Mouse (Mus musculus): ENCODE data around the gene Zfp511.

Gene Zfp511

DNA sequence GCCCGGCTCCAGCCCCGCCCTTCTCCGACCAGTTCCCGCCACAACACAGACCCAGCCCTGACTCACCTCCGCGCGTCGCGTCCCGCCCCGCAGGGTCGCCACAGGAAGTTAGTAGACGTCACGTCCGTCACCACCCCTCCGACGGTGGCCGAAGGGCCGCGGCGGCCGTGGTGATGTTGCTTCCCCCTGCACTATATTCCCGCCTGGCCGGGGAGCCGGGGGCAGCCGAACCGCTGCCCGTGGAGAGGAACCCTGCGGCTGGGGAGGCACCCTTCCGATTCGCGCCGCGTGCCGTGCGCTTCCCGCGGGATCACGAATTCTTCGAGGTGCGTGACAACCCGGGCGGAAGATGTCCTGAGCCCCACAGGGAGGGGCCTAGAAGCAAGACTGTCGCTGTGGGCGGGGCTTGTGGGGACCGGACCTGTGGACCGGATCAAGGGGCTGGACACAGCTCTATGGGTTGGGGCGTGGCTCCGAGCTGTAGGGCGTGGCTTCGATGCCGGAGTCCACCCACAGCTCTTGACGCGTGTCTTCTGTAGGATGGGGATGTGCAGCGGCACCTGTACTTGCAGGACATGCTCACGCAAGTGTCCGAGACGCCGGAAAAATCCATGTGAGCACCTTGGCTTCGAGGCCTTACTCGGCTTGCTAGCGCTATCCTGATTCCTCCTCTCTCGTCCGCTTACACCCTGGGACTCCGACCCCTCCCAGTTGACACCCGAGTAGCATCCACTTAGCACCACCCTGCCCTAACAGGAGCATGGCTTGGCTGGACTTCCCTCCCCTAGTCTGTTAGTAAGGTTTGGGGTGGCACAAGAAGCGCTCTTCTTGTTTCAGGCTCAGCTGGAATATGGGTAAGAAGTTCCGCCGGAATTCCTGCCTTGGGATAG lies at the start of gene Zfp511, which contains the start of gene Tubgcp2:
Gene Zfp511 (plus strand): TSS at position 111 of the 890 bp plus-strand sequence.
Gene Tubgcp2 (minus strand): TSS at position 389 of the 890 bp plus-strand sequence.
- DNase-seq (ENCODE audit: low spot score): peak; percentile 98

DNA sequence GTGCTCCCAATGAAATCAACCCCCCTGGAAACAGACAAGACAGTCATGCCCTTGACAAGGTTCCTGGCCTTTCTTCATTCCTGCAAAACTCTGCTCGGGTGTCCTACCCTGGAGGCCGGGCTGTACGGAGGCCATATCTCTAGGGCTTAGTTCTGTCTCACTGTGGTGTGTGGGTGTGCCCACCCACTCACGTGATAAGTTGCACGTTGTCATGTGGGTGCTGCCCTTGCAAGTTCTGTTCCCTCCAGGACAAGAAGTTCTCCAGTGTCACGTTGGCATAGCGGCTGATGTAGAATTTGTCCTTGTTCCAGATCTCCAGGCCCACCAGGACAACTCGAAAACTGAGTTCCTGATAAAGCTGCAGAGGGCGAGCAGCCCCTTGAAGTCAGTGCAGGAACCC lies 47.9 kb upstream of the Zfp511 start:
- DNase-seq (ENCODE audit: low spot score): no peak

DNA sequence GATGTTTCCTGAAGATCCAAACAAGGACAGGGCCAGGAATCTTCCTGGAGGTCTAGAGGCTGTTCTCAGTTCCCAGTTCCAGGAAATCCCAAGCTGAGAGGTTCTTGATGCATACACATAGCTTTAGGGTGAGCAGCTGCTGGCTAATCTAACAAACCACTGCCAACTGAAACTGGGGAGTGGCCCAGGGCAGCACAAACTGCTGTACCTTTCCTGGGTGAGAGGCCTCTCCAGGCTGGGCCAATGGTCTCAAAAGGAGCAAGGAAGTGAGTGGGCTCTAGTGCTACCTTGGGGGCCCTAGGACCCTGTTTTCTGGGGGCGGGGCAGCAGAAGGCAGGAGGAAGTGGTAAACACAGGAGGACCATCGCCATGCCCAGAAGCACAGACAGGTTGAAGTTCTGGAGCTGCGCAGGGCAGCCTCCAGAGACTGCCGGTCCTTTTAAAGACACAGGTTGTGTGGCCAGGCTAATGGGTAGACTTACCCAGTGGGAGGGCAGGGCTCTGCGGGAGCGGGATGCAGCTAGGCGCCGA lies 45.3 kb upstream of the Zfp511 start:
- no peak for DNase-seq (ENCODE audit: low spot score)

- peak; percentile 52 for DNase-seq (ENCODE audit: low spot score)
These were observed 43.8 kb upstream of the Zfp511 start, which contains the start of gene Adam8 for GRCm38 (mm10) chr7:139992406-139992805. Adam8 (minus strand) TSS chr7:139992562.

DNA sequence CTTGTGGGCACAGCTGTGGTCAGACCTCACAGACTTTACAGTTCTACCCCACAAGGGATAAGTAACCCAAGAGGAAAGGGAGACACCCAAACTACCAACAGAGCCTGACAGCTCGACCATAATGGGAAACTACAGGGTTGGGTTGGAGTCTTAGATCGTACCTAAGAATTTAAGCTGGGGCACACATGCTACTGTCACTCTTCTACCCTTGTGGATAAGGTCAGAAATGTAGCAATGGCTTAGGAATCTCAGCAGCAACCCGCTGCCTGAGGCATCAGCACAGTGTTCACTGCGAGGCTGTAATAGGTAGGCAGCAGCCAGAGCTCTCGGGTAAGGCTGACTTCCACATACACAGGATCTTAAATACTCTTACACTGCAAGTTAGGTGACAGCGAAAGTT lies 42.7 kb upstream of the Zfp511 start:
- DNase-seq (ENCODE audit: low spot score): no peak

- DNase-seq (ENCODE audit: low spot score): no peak
These were observed 42.0 kb upstream of the Zfp511 start for GRCm38 (mm10) chr7:139994202-139994601.

DNA sequence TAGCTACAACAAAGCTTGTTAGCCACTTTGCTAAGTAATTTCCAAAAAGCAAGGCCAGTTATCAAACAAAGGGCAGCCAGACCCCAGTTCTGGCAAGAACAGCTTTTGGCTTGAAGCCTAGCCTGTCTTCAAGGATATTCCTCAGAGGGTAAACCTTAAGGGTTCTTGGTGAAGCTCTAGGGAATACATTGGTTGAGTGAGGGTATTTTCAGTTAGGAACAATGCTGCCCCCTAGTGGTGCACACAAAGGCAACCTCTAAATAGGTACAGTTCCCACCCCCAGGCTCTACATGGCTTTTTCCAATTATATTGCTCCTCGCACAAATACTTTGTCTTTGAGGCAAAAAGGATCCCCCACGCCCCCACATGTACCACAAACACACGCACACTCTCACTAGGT lies 41.5 kb upstream of the Zfp511 start:
- peak; percentile 69 for DNase-seq (ENCODE audit: low spot score)

DNA sequence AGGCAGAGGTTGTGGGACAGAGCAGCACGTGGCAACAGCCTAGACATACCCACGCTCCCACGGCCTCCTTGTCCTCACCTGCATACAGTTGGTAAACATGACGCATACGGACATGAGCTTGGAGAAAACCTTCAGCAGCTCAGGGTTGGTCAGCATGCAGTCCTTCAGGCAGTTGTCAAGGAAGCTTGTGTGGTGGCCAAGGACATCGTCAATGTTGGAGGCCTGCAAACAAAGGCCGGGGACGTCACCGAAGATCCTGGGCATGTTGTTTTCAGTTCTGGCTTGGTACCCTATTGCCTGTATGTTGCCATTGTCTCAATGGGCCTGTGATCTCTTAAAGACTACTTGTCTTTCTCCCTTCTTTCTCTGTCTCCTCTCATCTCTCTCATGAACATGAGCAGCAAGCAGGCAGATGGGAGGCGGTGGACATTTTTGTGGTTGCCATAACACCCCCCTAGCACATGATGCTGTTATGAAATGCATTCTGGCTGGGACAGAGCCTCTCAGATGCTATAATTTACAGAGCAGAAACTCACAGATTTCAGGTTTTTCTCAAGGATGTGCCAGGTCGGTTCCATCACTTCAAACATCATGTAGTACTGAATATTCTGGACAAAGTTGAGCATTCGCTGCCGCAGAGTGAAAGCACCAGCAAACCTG lies 37.4 kb upstream of the Zfp511 start:
- DNase-seq (ENCODE audit: low spot score): no peak

- no peak for DNase-seq (ENCODE audit: low spot score)
These were observed 35.0 kb upstream of the Zfp511 start for GRCm38 (mm10) chr7:140001086-140001740.

DNA sequence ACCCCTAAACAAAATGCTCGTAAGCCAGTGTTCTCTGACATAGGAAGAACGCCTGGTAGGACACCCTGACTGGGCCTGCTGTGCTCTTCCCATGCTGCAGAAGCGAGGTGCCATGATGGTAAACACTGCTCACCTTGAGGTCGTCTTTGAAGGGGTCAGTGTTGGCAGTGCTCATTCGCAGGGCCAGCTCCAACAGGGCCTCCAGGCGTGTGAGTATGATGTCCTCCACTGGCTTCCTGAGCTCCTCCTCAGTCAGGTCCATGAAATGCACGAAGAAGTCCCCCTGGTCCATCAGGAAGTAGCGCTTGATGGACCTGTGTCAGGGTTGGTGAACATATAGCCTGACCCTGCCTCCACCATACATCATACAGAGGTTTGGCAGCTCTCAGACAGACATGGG lies 31.5 kb upstream of the Zfp511 start:
- DNase-seq (ENCODE audit: low spot score): no peak

- DNase-seq (ENCODE audit: low spot score): no peak
These were observed 29.2 kb upstream of the Zfp511 start for GRCm38 (mm10) chr7:140006861-140007611.

- no peak for DNase-seq (ENCODE audit: low spot score)
These were observed 28.4 kb upstream of the Zfp511 start for GRCm38 (mm10) chr7:140007781-140008180.

- DNase-seq (ENCODE audit: low spot score): no peak
These were observed 24.9 kb upstream of the Zfp511 start for GRCm38 (mm10) chr7:140011336-140011735.

DNA sequence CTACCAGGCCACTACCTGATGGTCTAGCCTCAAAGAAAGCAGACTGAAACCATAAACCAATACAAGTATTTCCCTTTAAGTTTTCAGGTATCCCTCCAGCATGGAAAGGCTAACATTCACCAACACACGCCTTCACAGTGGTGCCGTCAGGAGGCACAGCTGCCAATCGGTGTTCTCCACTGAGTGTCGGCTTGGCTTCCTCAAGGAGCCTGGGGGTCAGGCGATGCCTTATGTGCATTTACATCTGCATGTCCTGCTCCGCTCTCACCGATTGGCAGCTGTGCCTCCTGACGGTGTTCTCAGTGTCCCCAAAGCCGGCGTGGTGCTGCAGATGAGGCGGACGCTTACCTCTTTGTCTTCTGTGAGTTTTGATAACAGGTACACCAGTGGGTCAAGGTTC lies 4.4 kb upstream of the Zfp511 start:
- no peak for DNase-seq (ENCODE audit: low spot score)

- DNase-seq (ENCODE audit: low spot score): no peak
These were observed 3.8 kb upstream of the Zfp511 start for GRCm38 (mm10) chr7:140032366-140032765.

DNA sequence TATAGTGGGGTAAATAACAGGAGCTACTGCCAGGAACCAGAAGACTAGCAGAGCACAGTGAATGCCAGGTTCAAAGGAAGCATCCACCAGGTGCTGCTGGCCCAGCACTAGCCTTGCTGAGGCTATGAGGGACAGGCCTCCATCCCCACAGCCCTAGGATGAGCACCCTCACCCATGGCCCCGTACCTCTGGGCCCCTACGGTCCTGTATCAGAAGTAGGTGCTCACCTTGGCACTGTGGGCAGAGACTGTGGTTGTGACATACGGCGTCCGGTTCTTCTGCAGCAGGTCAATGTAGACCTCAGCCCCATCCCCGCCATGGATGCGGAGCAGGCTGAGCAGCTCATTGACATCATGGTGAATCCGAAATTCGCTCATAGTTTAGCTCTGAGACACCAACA lies 2.8 kb upstream of the Zfp511 start:
- DNase-seq (ENCODE audit: low spot score): no peak

DNA sequence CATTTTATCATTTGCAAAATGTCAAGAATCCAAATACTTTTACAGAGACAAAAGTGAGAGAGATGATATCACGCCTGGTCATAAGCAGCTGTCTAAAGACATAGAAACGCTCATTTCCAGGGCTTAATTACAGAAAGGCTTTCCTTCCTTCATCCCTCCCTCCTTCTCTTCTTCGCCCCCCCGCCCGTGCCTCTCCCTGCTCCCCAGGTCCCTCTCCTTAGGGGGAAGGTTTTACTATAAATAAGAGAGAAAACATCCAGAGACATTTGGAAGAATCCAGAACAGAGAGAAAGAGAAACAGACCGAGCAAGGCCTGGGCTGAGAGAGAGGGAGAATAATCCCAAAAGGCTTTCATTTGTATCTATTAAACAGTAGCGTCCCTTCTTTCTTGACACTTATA lies 735 bp upstream of the Zfp511 start:
- DNase-seq (ENCODE audit: low spot score): no peak

- DNase-seq (ENCODE audit: low spot score): no peak
These were observed 972 bp downstream of the Zfp511 start for GRCm38 (mm10) chr7:140037171-140037555.

GRCm38 (mm10) chr7:140042728-140043127 lies 6.5 kb downstream of the Zfp511 start:
- no peak for DNase-seq (ENCODE audit: low spot score)

- no peak for DNase-seq (ENCODE audit: low spot score)
These were observed 9.4 kb downstream of the Zfp511 start for GRCm38 (mm10) chr7:140045546-140045945.

DNA sequence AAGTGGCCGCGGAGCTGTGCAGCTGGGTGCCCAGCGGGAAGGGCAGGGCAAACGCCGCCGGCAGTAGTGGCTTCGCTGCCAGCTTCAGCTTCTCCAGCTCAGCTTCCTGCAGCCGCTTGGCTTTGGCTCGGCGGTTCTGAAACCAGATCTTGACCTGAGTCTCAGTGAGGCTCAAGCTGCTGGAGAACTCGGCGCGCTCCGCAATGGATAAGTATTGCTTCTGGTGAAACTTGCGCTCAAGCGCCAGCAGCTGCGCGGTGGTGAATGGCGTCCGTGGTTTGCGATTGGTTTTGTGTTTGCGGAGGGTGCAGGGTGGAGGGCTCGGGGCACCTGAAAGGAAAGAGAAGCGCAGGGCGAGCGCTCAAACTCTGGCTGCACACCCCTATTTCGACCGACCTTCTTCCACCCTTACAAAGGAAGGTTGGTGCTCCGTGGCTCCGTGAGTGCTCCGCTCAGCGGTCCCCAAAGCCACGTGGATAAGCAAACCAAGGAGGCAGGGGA lies 11.7 kb downstream of the Zfp511 start:
- DNase-seq (ENCODE audit: low spot score): no peak

Measured in urinary bladder, postnatal 14 days (tissue).